Mouse (Mus musculus) E14TG2a.4 (cell line): ENCODE data around the gene Thsd7a.

ENCODE experiments used
- H3K27me3 ChIP-seq: 2 replicates; pipeline ENCODE4 v1.6.1; 2014; ENCODE audit warnings: low read length, control low read depth; ENCODE audit not compliant: insufficient read depth
- H3K36me3 ChIP-seq: 2 replicates; pipeline ENCODE4 v1.6.1; 2014; ENCODE audit warnings: low read length, control low read depth; ENCODE audit not compliant: insufficient read depth
- H3K4me1 ChIP-seq: replicated peaks from 2 replicates; pipeline ENCODE4 v1.6.1; 2014; ENCODE audit warnings: low read depth, low read length, control low read depth
- H3K4me3 ChIP-seq: replicated peaks from 2 replicates; pipeline ENCODE4 v1.5.1; 2014; ENCODE audit warnings: mild to moderate bottlenecking, low read length
- H3K9me3 ChIP-seq: 2 replicates; pipeline ENCODE4 v1.6.1; 2014; ENCODE audit warnings: low read length, control low read depth
- CTCF ChIP-seq: conservative IDR thresholded peaks from 2 replicates; pipeline ENCODE4 v1.5.1; 2014; ENCODE audit warnings: low read length
- NANOG ChIP-seq: IDR thresholded peaks from 2 replicates; pipeline ENCODE4 v1.6.1; 2014; ENCODE audit warnings: borderline replicate concordance, low read length, mixed read lengths
- POU5F1 ChIP-seq: IDR thresholded peaks from 2 replicates; pipeline ENCODE4 v1.6.1; 2014; ENCODE audit warnings: low read length, borderline replicate concordance

The Thsd7a gene

DNA sequence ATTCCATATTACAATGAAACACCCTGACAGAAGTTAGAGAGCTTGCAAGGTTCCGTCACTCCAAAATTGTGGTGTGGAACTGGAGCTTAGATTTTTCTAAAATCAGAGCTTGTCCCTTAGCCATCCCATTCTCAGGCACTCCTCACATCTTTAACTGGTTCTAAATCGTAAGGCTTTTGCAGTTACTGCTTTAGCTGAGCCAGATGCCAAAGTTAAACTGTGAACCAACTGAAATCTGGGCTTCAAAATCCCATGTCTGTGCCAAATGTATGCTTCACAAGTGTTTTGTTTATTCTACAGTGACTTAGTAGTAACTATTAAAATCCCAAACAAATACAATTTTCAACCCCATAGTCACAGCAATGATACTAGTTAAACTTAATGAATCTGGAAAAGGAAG is 242.3 kb downstream of the Thsd7a start:
- H3K36me3 ChIP-seq: no peaks in the 10 kb centered on the region
- H3K27me3 ChIP-seq: no peaks in the 10 kb centered on the region
- no peak for TF ChIP-seq NANOG
- TF ChIP-seq CTCF: no peak
- TF ChIP-seq POU5F1: no peak
- no peak overlapping the region for H3K4me3 ChIP-seq
- no peaks in the 10 kb centered on the region for H3K9me3 ChIP-seq
- H3K4me1 ChIP-seq: no peaks in the 10 kb centered on the region

DNA sequence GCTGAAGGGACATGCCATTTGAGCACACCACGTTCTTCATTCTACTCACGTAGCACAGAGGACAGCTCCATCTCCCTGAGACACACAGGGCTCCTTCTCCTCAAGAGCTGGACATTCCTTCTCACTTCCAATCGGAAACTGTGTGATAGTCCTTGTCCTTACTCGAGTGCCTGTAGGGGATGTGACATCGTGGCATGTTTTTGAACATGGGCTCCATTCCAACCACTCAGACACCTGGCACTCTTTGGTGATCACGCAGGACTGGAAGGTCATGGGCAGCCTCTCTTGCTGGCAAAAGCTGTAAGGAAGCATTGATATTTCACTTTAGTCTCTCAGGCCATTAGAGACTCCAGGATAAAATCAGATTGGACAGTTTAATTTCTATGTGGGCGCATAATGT is 245.3 kb downstream of the Thsd7a start:
- no peak overlapping the region for H3K4me3 ChIP-seq
- no peaks in the 10 kb centered on the region for H3K36me3 ChIP-seq
- no peaks in the 10 kb centered on the region for H3K9me3 ChIP-seq
- no peaks in the 10 kb centered on the region for H3K4me1 ChIP-seq
- TF ChIP-seq NANOG (no peak), POU5F1 (no peak), CTCF (no peak)
- no peaks in the 10 kb centered on the region for H3K27me3 ChIP-seq

DNA sequence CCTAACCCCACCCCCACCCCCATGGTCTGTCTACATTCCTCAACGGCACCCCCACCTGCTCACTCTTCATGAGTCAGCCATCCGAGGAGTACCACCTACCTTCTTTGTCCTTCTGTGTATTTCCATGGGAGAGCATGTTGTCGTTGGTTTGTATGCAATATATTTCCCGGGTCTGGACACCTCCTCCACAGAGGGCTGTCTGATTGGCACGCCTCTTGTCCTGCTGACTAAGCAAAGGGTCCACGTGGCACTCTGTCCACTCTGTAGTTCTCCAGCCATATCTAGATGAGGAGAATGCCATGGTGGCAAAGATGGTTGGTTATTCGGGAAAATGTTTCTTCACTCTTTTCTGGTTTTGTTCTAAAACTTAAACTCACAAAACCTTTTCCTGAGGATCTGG is 248.3 kb downstream of the Thsd7a start:
- TF ChIP-seq CTCF: no peak
- TF ChIP-seq NANOG: no peak
- no peak for TF ChIP-seq POU5F1
- Histone ChIP-seq H3K9me3 (no peaks in the 10 kb centered on the region), H3K4me3 (no peak overlapping the region), H3K4me1 (no peaks in the 10 kb centered on the region), H3K27me3 (no peaks in the 10 kb centered on the region), H3K36me3 (no peaks in the 10 kb centered on the region)

DNA sequence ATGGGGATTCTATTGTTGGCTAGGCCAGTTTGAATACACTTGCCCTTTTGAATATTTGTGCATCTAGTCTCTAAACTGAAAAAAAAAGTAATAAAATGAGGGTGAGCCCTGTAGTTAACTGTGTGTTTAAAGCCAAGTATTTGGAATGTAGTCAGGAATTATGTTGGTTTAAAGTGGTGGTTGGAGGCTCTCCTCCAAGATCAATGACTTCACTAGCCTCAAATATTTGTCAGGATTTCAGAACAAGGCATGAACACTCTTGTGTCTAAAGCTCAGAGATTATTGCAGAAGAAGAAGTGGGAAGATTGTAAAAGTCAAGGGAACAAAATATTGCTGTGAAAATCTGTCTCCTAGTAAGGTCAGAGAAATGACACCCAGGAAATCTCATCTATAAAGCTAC is 249.3 kb downstream of the Thsd7a start:
- no peak overlapping the region for H3K4me3 ChIP-seq
- no peak for TF ChIP-seq CTCF
- TF ChIP-seq NANOG: no peak
- TF ChIP-seq POU5F1: no peak
- H3K27me3 ChIP-seq: no peaks in the 10 kb centered on the region
- no peaks in the 10 kb centered on the region for H3K36me3 ChIP-seq
- H3K9me3 ChIP-seq: no peaks in the 10 kb centered on the region
- H3K4me1 ChIP-seq: no peaks in the 10 kb centered on the region

DNA sequence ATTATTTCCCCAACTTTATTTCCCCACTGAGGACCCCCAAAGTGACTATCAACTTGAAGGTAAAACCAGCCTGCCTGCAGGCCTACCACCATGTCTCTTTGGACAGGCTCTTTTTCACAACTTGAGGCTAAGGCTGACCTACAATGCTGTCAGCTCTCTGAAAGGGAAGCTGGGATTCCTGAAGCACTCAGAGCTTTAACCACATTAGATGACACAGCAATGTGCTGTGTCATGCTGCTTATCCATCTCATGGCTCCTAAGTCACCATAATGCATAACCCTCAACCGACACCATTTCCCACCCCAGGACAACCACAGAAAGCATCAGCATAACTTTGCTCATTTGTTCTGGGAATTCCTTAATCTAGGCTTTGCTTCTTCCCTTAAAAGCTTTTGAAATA is 255.6 kb downstream of the Thsd7a start:
- TF ChIP-seq CTCF (no peak), POU5F1 (no peak), NANOG (no peak)
- Histone ChIP-seq H3K36me3 (no peaks in the 10 kb centered on the region), H3K4me3 (no peak overlapping the region), H3K9me3 (no peaks in the 10 kb centered on the region), H3K4me1 (no peaks in the 10 kb centered on the region), H3K27me3 (no peaks in the 10 kb centered on the region)

- Histone ChIP-seq H3K9me3 (no peaks in the 10 kb centered on the region), H3K27me3 (no peaks in the 10 kb centered on the region), H3K36me3 (no peaks in the 10 kb centered on the region), H3K4me3 (no peak overlapping the region), H3K4me1 (no peaks in the 10 kb centered on the region)
- TF ChIP-seq NANOG (no peak), CTCF (no peak), POU5F1 (no peak)
Measured at GRCm38 (mm10) chr6:12488882-12489281, 260.3 kb downstream of the Thsd7a start.

DNA sequence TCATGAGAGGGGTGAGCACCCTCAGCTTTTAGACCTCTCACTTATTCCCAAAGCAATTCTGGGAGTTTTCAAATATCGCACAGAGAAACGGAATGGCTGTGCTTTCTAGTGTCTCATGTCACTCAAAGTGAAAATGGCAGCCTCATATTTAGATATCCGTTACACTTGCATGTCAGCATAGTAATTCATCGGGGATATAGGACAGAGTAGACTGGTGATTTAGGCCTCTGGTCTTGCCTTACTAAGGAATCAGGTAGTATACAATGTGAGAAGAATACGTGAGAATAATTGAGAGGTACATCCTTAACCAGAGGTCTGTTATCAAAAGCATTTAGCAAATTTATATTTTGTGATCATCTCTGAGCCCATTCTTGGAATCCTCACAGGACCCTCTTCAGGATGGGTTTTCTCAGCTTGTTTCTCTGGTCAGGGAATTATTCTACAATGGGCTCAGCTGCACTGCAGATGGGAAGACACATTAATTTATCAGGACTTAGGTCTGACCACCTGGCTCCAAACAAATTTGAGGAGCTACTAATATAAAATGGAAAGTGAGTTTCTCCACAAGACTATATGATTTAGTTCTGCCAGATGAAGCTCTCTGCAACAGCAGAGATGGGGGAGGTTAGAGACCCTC is 267.6 kb downstream of the Thsd7a start:
- Histone ChIP-seq H3K4me1 (no peaks in the 10 kb centered on the region), H3K9me3 (no peaks in the 10 kb centered on the region), H3K36me3 (no peaks in the 10 kb centered on the region), H3K4me3 (no peak overlapping the region), H3K27me3 (no peaks in the 10 kb centered on the region)
- TF ChIP-seq POU5F1 (no peak), NANOG (no peak), CTCF (no peak)

DNA sequence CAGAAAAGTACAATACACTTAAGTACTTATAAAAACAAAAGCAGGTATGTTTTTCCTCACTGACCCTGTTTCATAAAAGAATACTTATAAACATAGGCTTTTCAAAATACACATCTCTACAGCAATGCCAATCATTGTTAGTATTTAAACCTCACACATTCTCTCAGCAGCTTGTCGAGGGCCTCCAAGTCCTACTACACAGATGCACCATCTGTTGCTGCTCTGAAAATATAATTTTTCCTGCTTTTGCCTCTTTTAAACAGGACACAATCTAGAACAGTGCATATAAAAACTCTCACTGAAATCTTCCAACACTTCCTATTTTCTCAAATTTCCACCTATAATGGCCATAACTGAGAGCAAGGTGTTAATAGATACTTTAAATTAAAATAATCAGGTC is 270.9 kb downstream of the Thsd7a start:
- H3K9me3 ChIP-seq: no peaks in the 10 kb centered on the region
- H3K4me3 ChIP-seq: no peak overlapping the region
- no peaks in the 10 kb centered on the region for H3K27me3 ChIP-seq
- no peak for TF ChIP-seq NANOG
- no peak for TF ChIP-seq POU5F1
- no peak for TF ChIP-seq CTCF
- H3K36me3 ChIP-seq: no peaks in the 10 kb centered on the region
- no peaks in the 10 kb centered on the region for H3K4me1 ChIP-seq

- Histone ChIP-seq H3K36me3 (no peaks in the 10 kb centered on the region), H3K4me3 (no peak overlapping the region), H3K4me1 (0 out of 2 replicates have a peak, but pooled peaks cover 3% of the 10 kb centered on the region), H3K27me3 (no peaks in the 10 kb centered on the region), H3K9me3 (no peaks in the 10 kb centered on the region)
- TF ChIP-seq NANOG: no peak
- no peak for TF ChIP-seq POU5F1
- TF ChIP-seq CTCF: no peak
Measured at GRCm38 (mm10) chr6:12470935-12471334, 278.3 kb downstream of the Thsd7a start.
